Mouse (Mus musculus) ES-Bruce4 (cell line): Measurements from ENCODE around the gene Atg4a-ps.

ENCODE experiments used
- EP300 ChIP-seq: IDR thresholded peaks from 2 replicates; pipeline ENCODE4 v1.6.1; 2011; ENCODE audit warnings: low read depth, low read length; ENCODE audit not compliant: insufficient read depth
- POLR2A ChIP-seq: IDR thresholded peaks from one replicate; pipeline ENCODE4 v1.8.1; 2011; ENCODE audit warnings: low read length; ENCODE audit not compliant: insufficient read depth

GRCm38 (mm10) chr3:103623893-103624470 is 21.9 kb downstream of the Atg4a-ps start:
- TF ChIP-seq EP300 (no peak), POLR2A (no peak)
